Mouse (Mus musculus) MEL (cell line): ENCODE data around the gene 4933400A11Rik. TPM values are rescaled to one million over a fixed set of nuclear protein-coding genes. Genes with fewer than 3 reads are reported as not detected.

Source experiments
- DNase-seq: peaks from one replicate; pipeline ENCODE4 v3.0.0; 2011; ENCODE audit warnings: low read depth, low spot score
- H3K27ac ChIP-seq: 2 replicates; pipeline ENCODE4 v1.5.1; 2012; ENCODE audit warnings: low read depth, mild to moderate bottlenecking, control low read depth, low read length, moderate library complexity; ENCODE audit not compliant: control insufficient read depth
- H3K27me3 ChIP-seq, 2 experiments: fragments of 150-350 bp in 1 of 2; sonication (generic) in 1 of 2; 2 replicates each; pipeline ENCODE4 v1.6.1; 2012; ENCODE audit warnings: low read length in 2 of 2, mild to moderate bottlenecking in 2 of 2, improper control_type of control experiment in 1 of 2, moderate library complexity in 1 of 2; ENCODE audit not compliant: insufficient read depth in 2 of 2, control insufficient read depth in 1 of 2
- H3K36me3 ChIP-seq, 2 experiments: 2 replicates each; pipeline ENCODE4 v1.6.1; 2012 to 2014; ENCODE audit warnings: low read length in 2 of 2, improper control_type of control experiment in 1 of 2, inconsistent platforms in 1 of 2, mild to moderate bottlenecking in 1 of 2; ENCODE audit not compliant: insufficient read depth in 2 of 2, control insufficient read depth in 1 of 2
- H3K4me1 ChIP-seq, 2 experiments: fragments of 150-350 bp in 1 of 2; sonication (generic) in 1 of 2; 2 replicates each; pipeline ENCODE4 v1.6.1; 2012; ENCODE audit warnings: low read length in 2 of 2, improper control_type of control experiment in 1 of 2, mild to moderate bottlenecking in 1 of 2; ENCODE audit not compliant: insufficient read depth in 2 of 2, control insufficient read depth in 1 of 2
- H3K4me3 ChIP-seq, 2 experiments: fragments of 150-350 bp in 1 of 2; sonication (generic) in 1 of 2; 2 replicates each; pipeline ENCODE4 v1.5.1; 2012; ENCODE audit warnings: low read depth in 2 of 2, low read length in 2 of 2, mild to moderate bottlenecking in 2 of 2, moderate library complexity in 2 of 2, control low read depth in 1 of 2, improper control_type of control experiment in 1 of 2; ENCODE audit not compliant: control insufficient read depth in 1 of 2, insufficient read depth in 1 of 2
- H3K79me2 ChIP-seq: 2 replicates; pipeline ENCODE4 v1.6.1; 2012; ENCODE audit warnings: mild to moderate bottlenecking, low read length, moderate library complexity; ENCODE audit not compliant: control insufficient read depth, poor library complexity, insufficient read depth
- H3K9ac ChIP-seq: 2 replicates; pipeline ENCODE4 v1.6.1; 2012; ENCODE audit warnings: low read depth, mild to moderate bottlenecking, control low read depth, low read length, moderate library complexity; ENCODE audit not compliant: control insufficient read depth, poor library complexity, severe bottlenecking
- H3K9me3 ChIP-seq: fragments of 150-350 bp; sonication (generic); replicated peaks from 2 replicates; pipeline ENCODE4 v1.6.1; 2012; ENCODE audit warnings: mild to moderate bottlenecking, low read length, improper control_type of control experiment, moderate library complexity; ENCODE audit not compliant: insufficient read depth
- CHD2 ChIP-seq: IDR thresholded peaks from 2 replicates; pipeline ENCODE4 v1.6.1; 2011; ENCODE audit warnings: low read length, improper control_type of control experiment
- CTCF ChIP-seq, 3 experiments: IDR thresholded peaks in 2 of 3; conservative IDR thresholded peaks in 1 of 3; 2 replicates each; pipeline ENCODE4 v1.5.1; 2011 to 2012; ENCODE audit warnings: low read length in 3 of 3, low read depth in 2 of 3, mild to moderate bottlenecking in 2 of 3, improper control_type of control experiment in 1 of 3, inconsistent platforms in 1 of 3, mixed read lengths in 1 of 3, moderate library complexity in 1 of 3; ENCODE audit not compliant: control insufficient read depth in 1 of 3, insufficient read depth in 1 of 3, poor library complexity in 1 of 3, severe bottlenecking in 1 of 3
- ELF1 ChIP-seq: IDR thresholded peaks from 2 replicates; pipeline ENCODE4 v1.6.1; 2014; ENCODE audit warnings: low read depth, mild to moderate bottlenecking, inconsistent platforms, low read length, improper control_type of control experiment, moderate library complexity
- EP300 ChIP-seq, 2 experiments: IDR thresholded peaks; 2 replicates each; pipeline ENCODE4 v1.6.1; 2011; ENCODE audit warnings: improper control_type of control experiment in 2 of 2, low read length in 2 of 2, low read depth in 1 of 2, mild to moderate bottlenecking in 1 of 2
- ETS1 ChIP-seq: IDR thresholded peaks from 2 replicates; pipeline ENCODE4 v1.6.1; 2012; ENCODE audit warnings: low read depth, mild to moderate bottlenecking, inconsistent platforms, low read length, improper control_type of control experiment, moderate library complexity
- GATA1 ChIP-seq: IDR thresholded peaks from 2 replicates; pipeline ENCODE4 v1.6.1; 2011; ENCODE audit warnings: low read depth, low read length, improper control_type of control experiment
- HCFC1 ChIP-seq: IDR thresholded peaks from 2 replicates; pipeline ENCODE4 v1.6.1; 2012; ENCODE audit warnings: low read depth, mild to moderate bottlenecking, inconsistent platforms, low read length, improper control_type of control experiment, moderate library complexity
- KAT2A ChIP-seq: conservative IDR thresholded peaks from 2 replicates; pipeline ENCODE4 v1.6.1; 2012; ENCODE audit warnings: low read depth, low read length, improper control_type of control experiment, inconsistent platforms
- MAFK ChIP-seq: IDR thresholded peaks from 2 replicates; pipeline ENCODE4 v1.6.1; 2011; ENCODE audit warnings: low read depth, mild to moderate bottlenecking, low read length, improper control_type of control experiment, borderline replicate concordance
- MAZ ChIP-seq: IDR thresholded peaks from 2 replicates; pipeline ENCODE4 v1.6.1; 2012; ENCODE audit warnings: low read depth, mild to moderate bottlenecking, inconsistent platforms, low read length, improper control_type of control experiment
- MYC ChIP-seq: IDR thresholded peaks from 2 replicates; pipeline ENCODE4 v1.6.1; 2011; ENCODE audit warnings: low read depth, mild to moderate bottlenecking, low read length, improper control_type of control experiment, moderate library complexity
- NRF1 ChIP-seq: IDR thresholded peaks from 2 replicates; pipeline ENCODE4 v1.6.1; 2014; ENCODE audit warnings: low read depth, mild to moderate bottlenecking, inconsistent platforms, low read length, improper control_type of control experiment, moderate library complexity; ENCODE audit not compliant: poor library complexity, insufficient read depth, severe bottlenecking
- POLR2AphosphoS2 ChIP-seq: IDR thresholded peaks from 2 replicates; pipeline ENCODE4 v1.6.1; 2011; ENCODE audit warnings: low read length, improper control_type of control experiment
- USF1 ChIP-seq: IDR thresholded peaks from 2 replicates; pipeline ENCODE4 v1.6.1; 2014; ENCODE audit warnings: low read depth, mild to moderate bottlenecking, inconsistent platforms, low read length, improper control_type of control experiment, moderate library complexity
- ZKSCAN1 ChIP-seq: IDR thresholded peaks from 2 replicates; pipeline ENCODE4 v1.6.1; 2012; ENCODE audit warnings: low read depth, mild to moderate bottlenecking, inconsistent platforms, low read length, improper control_type of control experiment, moderate library complexity
- ZMIZ1 ChIP-seq: IDR thresholded peaks from 2 replicates; pipeline ENCODE4 v1.6.1; 2012; ENCODE audit warnings: low read depth, mild to moderate bottlenecking, inconsistent platforms, low read length, improper control_type of control experiment, moderate library complexity
- ZNF384 ChIP-seq: IDR thresholded peaks from 2 replicates; pipeline ENCODE4 v1.6.1; 2012; ENCODE audit warnings: low read depth, mild to moderate bottlenecking, inconsistent platforms, low read length, improper control_type of control experiment
- polyA plus RNA-seq, 2 experiments: library from polyadenylated mRNA; stranded (reverse) in 1 of 2; unstranded in 1 of 2; fragments of >175 nt in 1 of 2; fragments of >200 nt in 1 of 2; gene quantifications; 2 replicates each; pipeline versions ENCODE4 v1.2.1 to v1.2.4; 2012; ENCODE audit warnings: low replicate concordance in 2 of 2, low read depth in 1 of 2; ENCODE audit not compliant: insufficient read length in 2 of 2, insufficient read depth in 1 of 2, missing spikeins in 1 of 2
- total RNA-seq: library from RNA; depleted of rRNA; stranded (reverse); fragments of 300-350 nt; gene quantifications from 2 replicates; pipeline ENCODE4 v1.2.3, GENCODE M21; 2012

Gene 4933400A11Rik
- total and polyA plus RNA-seq, 3 experiments: not detected

DNA sequence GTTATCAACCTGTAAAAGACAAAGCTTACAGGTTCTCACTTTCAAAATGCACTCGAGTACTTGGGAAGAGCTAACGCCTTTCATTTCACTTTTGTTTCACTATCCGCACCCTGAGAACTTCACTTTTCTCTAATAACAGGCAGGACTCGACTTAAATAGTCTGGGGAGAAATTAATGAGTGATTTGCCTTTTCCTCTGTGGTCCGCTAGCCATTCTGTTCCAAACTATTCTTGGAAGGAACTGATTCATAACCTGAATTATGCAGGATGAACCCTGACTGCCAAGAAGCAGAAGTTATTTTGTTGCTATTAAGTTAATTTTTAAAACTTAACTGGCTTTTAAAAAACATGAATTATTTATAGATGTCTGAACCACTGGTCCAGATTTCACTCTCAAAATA, 26.4 kb upstream of the 4933400A11Rik start:
- Histone ChIP-seq H3K27ac (no peak overlapping the region), H3K4me3 (no peak overlapping the region), H3K4me1 (no peaks in the 10 kb centered on the region), H3K79me2 (no peaks in the 10 kb centered on the region), H3K36me3 (no peaks in the 10 kb centered on the region), H3K9me3 (no peaks in the 10 kb centered on the region), H3K27me3 (peaks cover 2 to 10% of the 10 kb centered on the region in 2 experiments), H3K9ac (no peak overlapping the region)
- TF ChIP-seq ELF1 (no peak), ZNF384 (no peak), EP300 (IDR thresholded peaks at IDR 0.05; ENCODE audit: low read depth in 1 of 2, low read length in 2 of 2) (no peak), KAT2A (no peak), ETS1 (no peak), POLR2AphosphoS2 (no peak), HCFC1 (no peak), MYC (no peak), GATA1 (no peak), NRF1 (no peak)
- DNase-seq: no peak

DNA sequence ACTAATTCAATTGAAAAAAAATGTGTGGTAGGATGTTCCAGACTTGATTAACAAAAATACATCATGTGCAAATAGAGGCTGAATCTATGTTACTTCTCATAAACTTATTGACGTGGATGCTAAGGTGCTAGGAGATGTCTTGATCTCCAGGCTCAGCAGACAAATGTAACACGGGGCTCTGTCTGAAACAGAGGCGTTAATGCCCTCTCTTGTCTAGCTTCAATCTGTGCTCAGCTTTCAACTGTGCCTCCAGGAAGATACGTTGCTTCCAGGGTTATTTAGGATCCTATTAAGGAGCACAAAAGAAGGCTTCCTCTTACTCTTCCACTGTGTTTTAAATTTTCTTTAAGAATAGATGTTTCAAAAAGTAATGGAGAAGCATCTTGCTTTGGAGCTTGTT, 20.8 kb upstream of the 4933400A11Rik start:
- no peak overlapping the region for H3K27ac ChIP-seq
- H3K9ac ChIP-seq: no peak overlapping the region
- TF ChIP-seq ZNF384 (no peak), MAZ (no peak), POLR2AphosphoS2 (no peak), USF1 (no peak), CTCF (IDR thresholded peaks at IDR 0.05 in 2 of 3, conservative IDR thresholded peaks at IDR 0.05 in 1 of 3; ENCODE audit: control insufficient read depth in 1 of 3, insufficient read depth in 1 of 3, low read depth in 2 of 3, low read length in 3 of 3, poor library complexity in 1 of 3, severe bottlenecking in 1 of 3) (no peak), MAFK (no peak), ZMIZ1 (no peak), ZKSCAN1 (no peak), CHD2 (no peak)
- H3K79me2 ChIP-seq: no peaks in the 10 kb centered on the region
- H3K4me1 ChIP-seq: no peaks in the 10 kb centered on the region
- no peaks in the 10 kb centered on the region for H3K36me3 ChIP-seq
- H3K27me3 ChIP-seq: peaks cover 3 to 5% of the 10 kb centered on the region in 2 experiments
- no peak overlapping the region for H3K4me3 ChIP-seq
- DNase-seq: no peak
- no peaks in the 10 kb centered on the region for H3K9me3 ChIP-seq
